Mouse (Mus musculus): Measurements from ENCODE around the gene Slc6a1.

Gene Slc6a1

GRCm38 (mm10) chr6:114363740-114364139, 81.3 kb downstream of the Slc6a1 start:
- no peak for DNase-seq

GRCm38 (mm10) chr6:114364734-114365133, 82.3 kb downstream of the Slc6a1 start:
- DNase-seq = no peak

GRCm38 (mm10) chr6:114366191-114366590, 83.8 kb downstream of the Slc6a1 start:
- DNase-seq = no peak
